Mouse (Mus musculus) bone marrow, adult 2 months (tissue): ENCODE measurements around the gene Rpl35.

Experiments
- CTCF ChIP-seq: fragments of 200-500 bp; IDR thresholded peaks from 2 replicates; pipeline ENCODE4 v1.5.1; 2011; ENCODE audit warnings: low read length, control low read depth; ENCODE audit not compliant: control insufficient read depth, insufficient read depth
- POLR2A ChIP-seq: fragments of 200-500 bp; IDR thresholded peaks from 2 replicates; pipeline ENCODE4 v1.6.1; 2011; ENCODE audit warnings: low read depth, mild to moderate bottlenecking, control low read depth, low read length, borderline replicate concordance; ENCODE audit not compliant: control insufficient read depth

- no peak for TF ChIP-seq CTCF
- no peak for TF ChIP-seq POLR2A
Measured at GRCm38 (mm10) chr2:39048515-39048914, 43.1 kb upstream of the Rpl35 start.
